Comparison of ENCODE assay signal across 13 mouse cellular contexts in the genomic region with DNA sequence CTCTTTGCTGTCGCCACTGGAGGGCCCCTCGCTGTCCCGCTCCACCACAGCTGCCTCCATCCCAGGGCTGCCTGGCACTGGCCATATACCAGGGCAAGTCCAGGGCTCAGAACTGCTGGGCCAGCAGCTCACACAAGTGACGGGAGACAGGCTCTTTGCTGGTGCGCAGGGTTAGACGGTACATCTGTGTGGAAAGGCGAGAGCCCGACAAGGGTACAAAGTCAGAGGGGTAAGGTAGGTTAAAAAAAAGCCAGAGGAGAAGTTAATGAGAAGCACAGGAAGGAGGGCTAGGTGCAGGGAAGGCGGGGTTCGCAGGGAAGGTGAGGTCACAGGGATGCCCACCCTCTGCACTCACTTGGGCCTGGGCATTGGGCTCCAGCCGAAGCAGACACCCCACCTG. TPM values are rescaled to one million over a fixed set of nuclear protein-coding genes. Genes with fewer than 3 reads are reported as not detected.
DNase-seq lines count a peak whose midpoint lies in the region; ATAC-seq lines count a peak whose summit lies in the region.
"Had no signal": no experiment of that assay in that cellular context is flagged by ENCODE, and none has a peak within 500 bp of the region (broad histone marks: within the 10 kb centered on the region; RNA-seq: fewer than 3 reads in every experiment).

No protein-coding gene starts in this region.

- 89% methylated on average over 11 of the region's 11 CpGs for WGBS in intestine, embryonic 14.5 days
- WGBS in intestine, embryonic 16.5 days, result 89% methylated on average over 11 of the region's 11 CpGs
- 86% methylated on average over 11 of the region's 11 CpGs for WGBS in midbrain, embryonic 11.5 days
- 82% methylated on average over 11 of the region's 11 CpGs for WGBS in midbrain, embryonic 16.5 days
- 87% methylated on average over 11 of the region's 11 CpGs for WGBS in embryonic facial prominence, embryonic 15.5 days
- 88% methylated on average over 11 of the region's 11 CpGs for WGBS in limb, embryonic 15.5 days

- H3K4me1 ChIP-seq in intestine, embryonic 14.5 days (replicated peaks; ENCODE audit: control insufficient read depth, insufficient read depth, low read length), result peaks cover 13% of the 10 kb centered on the region
- peaks cover 33% of the 10 kb centered on the region for H3K4me1 ChIP-seq in intestine, embryonic 16.5 days (ENCODE audit: control insufficient read depth, insufficient read depth, low read length)
- H3K4me1 ChIP-seq in midbrain, embryonic 11.5 days (ENCODE audit: control insufficient read depth, insufficient read depth, low read length), result peaks cover 26% of the 10 kb centered on the region
- H3K4me1 ChIP-seq in midbrain, embryonic 16.5 days (ENCODE audit: control insufficient read depth, insufficient read depth, low read length), result peaks cover 19% of the 10 kb centered on the region
- peaks cover 40% of the 10 kb centered on the region for H3K4me1 ChIP-seq in embryonic facial prominence, embryonic 15.5 days
- H3K4me1 ChIP-seq in limb, embryonic 15.5 days, result peaks cover 36% of the 10 kb centered on the region

- peaks cover 49% of the 10 kb centered on the region for H3K36me3 ChIP-seq in intestine, embryonic 14.5 days (ENCODE audit: control insufficient read depth, insufficient read depth, low read length)
- H3K36me3 ChIP-seq in intestine, embryonic 16.5 days (ENCODE audit: control insufficient read depth, insufficient read depth, low read length), result peaks cover 20% of the 10 kb centered on the region; the same call in 1 of the 2 replicates
- H3K36me3 ChIP-seq in midbrain, embryonic 11.5 days (ENCODE audit: control insufficient read depth, insufficient read depth, low read length), result peaks cover 12% of the 10 kb centered on the region
- peaks cover 43% of the 10 kb centered on the region for H3K36me3 ChIP-seq in midbrain, embryonic 16.5 days (ENCODE audit: control insufficient read depth, insufficient read depth, low read length)
- peaks cover 54% of the 10 kb centered on the region for H3K36me3 ChIP-seq in embryonic facial prominence, embryonic 15.5 days
- peaks cover 58% of the 10 kb centered on the region for H3K36me3 ChIP-seq in limb, embryonic 15.5 days

- H3K9ac ChIP-seq in intestine, embryonic 14.5 days (ENCODE audit: low read length), result no peak overlapping the region
- H3K9ac ChIP-seq in intestine, embryonic 16.5 days (ENCODE audit: low read depth, low read length), result no peak overlapping the region
- H3K9ac ChIP-seq in midbrain, embryonic 11.5 days (ENCODE audit: low read length), result no peak overlapping the region
- no peak overlapping the region for H3K9ac ChIP-seq in midbrain, embryonic 16.5 days (ENCODE audit: low read depth, low read length)
- H3K9ac ChIP-seq in embryonic facial prominence, embryonic 15.5 days, result no peak overlapping the region
- no peak overlapping the region for H3K9ac ChIP-seq in limb, embryonic 15.5 days
- H3K9ac ChIP-seq: heart, embryonic 15.5 days; hindbrain, embryonic 15.5 days; liver, postnatal 0 days had no signal

- H3K9me3 ChIP-seq in intestine, embryonic 14.5 days (ENCODE audit: control insufficient read depth, low read length), result no peaks in the 10 kb centered on the region
- no peaks in the 10 kb centered on the region for H3K9me3 ChIP-seq in intestine, embryonic 16.5 days (ENCODE audit: control insufficient read depth, low read length)
- H3K9me3 ChIP-seq in midbrain, embryonic 11.5 days (ENCODE audit: control insufficient read depth, low read length), result no peaks in the 10 kb centered on the region
- H3K9me3 ChIP-seq in midbrain, embryonic 16.5 days (replicated peaks; ENCODE audit: control insufficient read depth, low read length, poor library complexity, severe bottlenecking), result no peaks in the 10 kb centered on the region
- H3K9me3 ChIP-seq in embryonic facial prominence, embryonic 15.5 days (replicated peaks), result no peaks in the 10 kb centered on the region
- no peaks in the 10 kb centered on the region for H3K9me3 ChIP-seq in limb, embryonic 15.5 days
- H3K9me3 ChIP-seq: heart, embryonic 15.5 days; hindbrain, embryonic 15.5 days; neural tube, embryonic 12.5 days had no signal

- 0 out of 2 replicates have a peak, but pooled peaks have one; percentile 6 for ATAC-seq in intestine, embryonic 14.5 days (replicated peaks; ENCODE audit: low FRiP score, low TSS enrichment, low read depth)
- ATAC-seq in intestine, embryonic 16.5 days, result no peak
- ATAC-seq in midbrain, embryonic 11.5 days (ENCODE audit: low FRiP score), result no peak
- no peak for ATAC-seq in midbrain, embryonic 16.5 days
- ATAC-seq in embryonic facial prominence, embryonic 15.5 days (ENCODE audit: insufficient number of reproducible peaks, low FRiP score, low TSS enrichment, low read depth), result no peak
- ATAC-seq in limb, embryonic 15.5 days (ENCODE audit: insufficient number of reproducible peaks, low FRiP score, low TSS enrichment, low read depth), result no peak

- no peak overlapping the region for H3K27ac ChIP-seq in intestine, embryonic 14.5 days (ENCODE audit: low read depth)
- H3K27ac ChIP-seq in intestine, embryonic 16.5 days (ENCODE audit: low read length), result no peak overlapping the region
- peak overlapping the region; percentile 32; the same call in 1 of the 2 replicates for H3K27ac ChIP-seq in midbrain, embryonic 11.5 days (ENCODE audit: low read depth, low read length)
- H3K27ac ChIP-seq in midbrain, embryonic 16.5 days (ENCODE audit: low read length), result no peak overlapping the region
- peak overlapping the region; percentile 66; the same call in 1 of the 2 replicates for H3K27ac ChIP-seq in embryonic facial prominence, embryonic 15.5 days (replicated peaks)
- 0 out of 2 replicates have a peak overlapping the region, but pooled peaks have one; percentile 4 for H3K27ac ChIP-seq in limb, embryonic 15.5 days
- H3K27ac ChIP-seq: neural tube, embryonic 12.5 days had no signal

- no peaks in the 10 kb centered on the region for H3K27me3 ChIP-seq in intestine, embryonic 14.5 days (replicated peaks; ENCODE audit: control insufficient read depth, insufficient read depth, low read length)
- H3K27me3 ChIP-seq in intestine, embryonic 16.5 days (replicated peaks; ENCODE audit: control insufficient read depth, insufficient read depth, low read length), result no peaks in the 10 kb centered on the region
- H3K27me3 ChIP-seq in midbrain, embryonic 11.5 days (ENCODE audit: control insufficient read depth, insufficient read depth, low read length), result no peaks in the 10 kb centered on the region
- no peaks in the 10 kb centered on the region for H3K27me3 ChIP-seq in midbrain, embryonic 16.5 days (ENCODE audit: control insufficient read depth, insufficient read depth, low read depth, low read length)
- H3K27me3 ChIP-seq in embryonic facial prominence, embryonic 15.5 days, result no peaks in the 10 kb centered on the region
- H3K27me3 ChIP-seq in limb, embryonic 15.5 days, result no peaks in the 10 kb centered on the region
- H3K27me3 ChIP-seq: heart, embryonic 15.5 days; hindbrain, embryonic 15.5 days; neural tube, embryonic 12.5 days had no signal

- no peak overlapping the region for H3K4me2 ChIP-seq in intestine, embryonic 14.5 days (ENCODE audit: low read length)
- no peak overlapping the region for H3K4me2 ChIP-seq in intestine, embryonic 16.5 days (ENCODE audit: low read depth, low read length)
- H3K4me2 ChIP-seq in midbrain, embryonic 11.5 days, result no peak overlapping the region; the same call in 1 of the 2 replicates
- no peak overlapping the region for H3K4me2 ChIP-seq in midbrain, embryonic 16.5 days (ENCODE audit: low read length)
- no peak overlapping the region for H3K4me2 ChIP-seq in embryonic facial prominence, embryonic 15.5 days (replicated peaks)
- H3K4me2 ChIP-seq in limb, embryonic 15.5 days, result no peak overlapping the region

- no peak for DNase-seq in intestine, embryonic 14.5 days (ENCODE audit: low spot score)
- DNase-seq in midbrain, embryonic 11.5 days (ENCODE audit: low spot score, missing footprints), result no peak
- DNase-seq in spleen, adult 12 weeks (ENCODE audit: low spot score), result no peak
- DNase-seq: cerebellum, postnatal 14 days had no signal

- no peak overlapping the region for H3K4me3 ChIP-seq in intestine, embryonic 14.5 days (ENCODE audit: low read depth, low read length)
- no peak overlapping the region for H3K4me3 ChIP-seq in intestine, embryonic 16.5 days (ENCODE audit: low read length)
- no peak overlapping the region for H3K4me3 ChIP-seq in midbrain, embryonic 11.5 days (ENCODE audit: low read depth, low read length)
- H3K4me3 ChIP-seq in midbrain, embryonic 16.5 days (ENCODE audit: low read depth, low read length), result no peak overlapping the region
- no peak overlapping the region for H3K4me3 ChIP-seq in embryonic facial prominence, embryonic 15.5 days (replicated peaks)
- no peak overlapping the region for H3K4me3 ChIP-seq in limb, embryonic 15.5 days
- H3K4me3 ChIP-seq: hindbrain, embryonic 15.5 days had no signal

RNA-seq across cellular contexts. Expression of a gene that starts 4.8 kb away (rescaled TPM):
- polyA plus RNA-seq in intestine, embryonic 14.5 days (2014; fragmentation: Nextera tagmentation; extraction: Ambion mirVana), result 17.8 and 19.7 TPM in 2 replicates
- polyA plus RNA-seq in intestine, embryonic 16.5 days (2015; fragmentation: Nextera tagmentation; extraction: Ambion mirVana), result 18.2 and 19.4 TPM in 2 replicates
- 18.8 and 23.1 TPM in 2 replicates for polyA plus RNA-seq in midbrain, embryonic 11.5 days (2014; fragmentation: Nextera tagmentation; extraction: Ambion mirVana)
- 20.0 and 22.3 TPM in 2 replicates for polyA plus RNA-seq in midbrain, embryonic 16.5 days (2015; fragmentation: Nextera tagmentation; extraction: Ambion mirVana)
- polyA plus RNA-seq in embryonic facial prominence, embryonic 15.5 days (2015; fragmentation: Nextera tagmentation; extraction: Ambion mirVana), result 29.4 and 30.1 TPM in 2 replicates
- 22.8 and 24.2 TPM in 2 replicates for polyA plus RNA-seq in limb, embryonic 15.5 days (2015; fragmentation: Nextera tagmentation; extraction: Ambion mirVana)

RNA-seq across cellular contexts. Expression of a gene that starts 8.1 kb away (rescaled TPM):
- polyA plus RNA-seq in intestine, embryonic 14.5 days (2014; fragmentation: Nextera tagmentation; extraction: Ambion mirVana), result 66.2 and 75.8 TPM in 2 replicates
- polyA plus RNA-seq in intestine, embryonic 16.5 days (2015; fragmentation: Nextera tagmentation; extraction: Ambion mirVana), result 86.6 and 98.5 TPM in 2 replicates
- 69.5 and 75.4 TPM in 2 replicates for polyA plus RNA-seq in midbrain, embryonic 11.5 days (2014; fragmentation: Nextera tagmentation; extraction: Ambion mirVana)
- polyA plus RNA-seq in midbrain, embryonic 16.5 days (2015; fragmentation: Nextera tagmentation; extraction: Ambion mirVana), result 153 and 158 TPM in 2 replicates
- polyA plus RNA-seq in embryonic facial prominence, embryonic 15.5 days (2015; fragmentation: Nextera tagmentation; extraction: Ambion mirVana), result 110 and 122 TPM in 2 replicates
- polyA plus RNA-seq in limb, embryonic 15.5 days (2015; fragmentation: Nextera tagmentation; extraction: Ambion mirVana), result 103 and 109 TPM in 2 replicates

RNA-seq across cellular contexts. Expression of a gene that starts 28.7 kb away (rescaled TPM):
- polyA plus RNA-seq in intestine, embryonic 14.5 days (2014; fragmentation: Nextera tagmentation; extraction: Ambion mirVana), result 62.9 and 68.3 TPM in 2 replicates
- 56.8 and 61.2 TPM in 2 replicates for polyA plus RNA-seq in intestine, embryonic 16.5 days (2015; fragmentation: Nextera tagmentation; extraction: Ambion mirVana)
- 68.0 and 74.8 TPM in 2 replicates for polyA plus RNA-seq in midbrain, embryonic 11.5 days (2014; fragmentation: Nextera tagmentation; extraction: Ambion mirVana)
- 122 and 136 TPM in 2 replicates for polyA plus RNA-seq in midbrain, embryonic 16.5 days (2015; fragmentation: Nextera tagmentation; extraction: Ambion mirVana)
- 73.0 and 76.2 TPM in 2 replicates for polyA plus RNA-seq in embryonic facial prominence, embryonic 15.5 days (2015; fragmentation: Nextera tagmentation; extraction: Ambion mirVana)
- 68.8 and 71.9 TPM in 2 replicates for polyA plus RNA-seq in limb, embryonic 15.5 days (2015; fragmentation: Nextera tagmentation; extraction: Ambion mirVana)

RNA-seq across cellular contexts. Expression of a gene that starts 31.0 kb away (rescaled TPM):
- polyA plus RNA-seq in intestine, embryonic 14.5 days (2014; fragmentation: Nextera tagmentation; extraction: Ambion mirVana), result 318 and 338 TPM in 2 replicates
- polyA plus RNA-seq in intestine, embryonic 16.5 days (2015; fragmentation: Nextera tagmentation; extraction: Ambion mirVana), result 71.8 and 159 TPM in 2 replicates
- polyA plus RNA-seq in midbrain, embryonic 11.5 days (2014; fragmentation: Nextera tagmentation; extraction: Ambion mirVana), result 316 and 350 TPM in 2 replicates
- polyA plus RNA-seq in midbrain, embryonic 16.5 days (2015; fragmentation: Nextera tagmentation; extraction: Ambion mirVana), result 419 and 448 TPM in 2 replicates
- polyA plus RNA-seq in embryonic facial prominence, embryonic 15.5 days (2015; fragmentation: Nextera tagmentation; extraction: Ambion mirVana), result 428 and 442 TPM in 2 replicates
- polyA plus RNA-seq in limb, embryonic 15.5 days (2015; fragmentation: Nextera tagmentation; extraction: Ambion mirVana), result 286 and 373 TPM in 2 replicates

RNA-seq across cellular contexts. Expression of a gene that starts 42.4 kb away (rescaled TPM):
- polyA plus RNA-seq in intestine, embryonic 14.5 days (2014; fragmentation: Nextera tagmentation; extraction: Ambion mirVana), result not detected in 2 replicates
- 0.28 TPM in 1 of 2 replicates, not detected in the other for polyA plus RNA-seq in intestine, embryonic 16.5 days (2015; fragmentation: Nextera tagmentation; extraction: Ambion mirVana)
- 0.07 TPM in 1 of 2 replicates, not detected in the other for polyA plus RNA-seq in midbrain, embryonic 11.5 days (2014; fragmentation: Nextera tagmentation; extraction: Ambion mirVana)
- 0.10 and 0.25 TPM in 2 replicates for polyA plus RNA-seq in midbrain, embryonic 16.5 days (2015; fragmentation: Nextera tagmentation; extraction: Ambion mirVana)
- polyA plus RNA-seq in embryonic facial prominence, embryonic 15.5 days (2015; fragmentation: Nextera tagmentation; extraction: Ambion mirVana), result 0.23 TPM in 1 of 2 replicates, not detected in the other
- polyA plus RNA-seq in limb, embryonic 15.5 days (2015; fragmentation: Nextera tagmentation; extraction: Ambion mirVana), result 0.17 TPM in 1 of 2 replicates, not detected in the other
- polyA plus RNA-seq: neural tube, embryonic 12.5 days; spleen, adult 2 months had no signal

Comparison
In these comparisons a context has a peak if more than half of its experiments do, and no peak if none do; other contexts are left out.
1. H3K27ac ChIP-seq: peak in midbrain, embryonic 11.5 days (single experiment), embryonic facial prominence, embryonic 15.5 days (single experiment) and limb, embryonic 15.5 days (single experiment); none in intestine, embryonic 14.5 days (single experiment), intestine, embryonic 16.5 days (single experiment) and midbrain, embryonic 16.5 days (single experiment).